Mouse (Mus musculus) v-Abl transformed pro-B cells (cell line): ENCODE results near the gene Tagln2.

Source experiments
- in situ Hi-C, 2 experiments: fragments of 400-800 bp; cut with MboI; formaldehyde crosslinking; loops; one replicate each; pipeline ENCODE4 v1.15.1; 2025; ENCODE audit not compliant: unreplicated experiment in 2 of 2

The Tagln2 gene

DNA sequence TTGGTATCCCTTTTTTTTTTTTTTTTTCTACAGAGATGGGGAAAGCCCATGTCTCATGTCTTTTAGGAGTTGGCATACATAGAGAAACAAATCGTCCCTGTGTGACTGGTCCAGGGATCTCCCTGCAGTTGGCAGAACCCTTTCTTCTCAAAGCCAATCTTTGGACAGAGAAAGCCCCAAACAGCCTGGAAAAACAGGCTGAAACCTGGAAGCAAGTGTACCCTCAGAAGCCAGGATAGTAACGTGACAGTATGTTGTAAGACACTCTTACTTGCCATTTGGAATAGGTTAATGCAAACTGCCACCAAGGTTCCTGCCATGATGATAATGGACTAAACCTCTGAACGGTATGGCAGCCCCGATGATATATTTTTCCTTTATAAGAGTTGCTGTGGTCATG lies 19.5 kb upstream of the Tagln2 start:
- in situ Hi-C loops: loop anchor here (5.0 to 25.0 kb wide), 3 partner anchors 42 to 443 kb away; partner anchors contain the start of genes Cfap45 (in 1 of the 2) and Vangl2 (in 1 of the 2)

- in situ Hi-C loops: loop anchor here (5.0 to 25.0 kb wide), 3 partner anchors 41 to 444 kb away; partner anchors contain the start of genes Cfap45 (in 1 of the 2) and Vangl2 (in 1 of the 2)
These were observed 18.7 kb upstream of the Tagln2 start for GRCm38 (mm10) chr1:172481111-172481510.

- in situ Hi-C loops: loop anchor here (5.0 to 25.0 kb wide), 3 partner anchors 41 to 444 kb away; partner anchors contain the start of genes Cfap45 (in 1 of the 2) and Vangl2 (in 1 of the 2)
These were observed 18.1 kb upstream of the Tagln2 start, which contains the start of gene Igsf9 for GRCm38 (mm10) chr1:172481540-172482280. Igsf9 (plus strand) TSS chr1:172481788.

DNA sequence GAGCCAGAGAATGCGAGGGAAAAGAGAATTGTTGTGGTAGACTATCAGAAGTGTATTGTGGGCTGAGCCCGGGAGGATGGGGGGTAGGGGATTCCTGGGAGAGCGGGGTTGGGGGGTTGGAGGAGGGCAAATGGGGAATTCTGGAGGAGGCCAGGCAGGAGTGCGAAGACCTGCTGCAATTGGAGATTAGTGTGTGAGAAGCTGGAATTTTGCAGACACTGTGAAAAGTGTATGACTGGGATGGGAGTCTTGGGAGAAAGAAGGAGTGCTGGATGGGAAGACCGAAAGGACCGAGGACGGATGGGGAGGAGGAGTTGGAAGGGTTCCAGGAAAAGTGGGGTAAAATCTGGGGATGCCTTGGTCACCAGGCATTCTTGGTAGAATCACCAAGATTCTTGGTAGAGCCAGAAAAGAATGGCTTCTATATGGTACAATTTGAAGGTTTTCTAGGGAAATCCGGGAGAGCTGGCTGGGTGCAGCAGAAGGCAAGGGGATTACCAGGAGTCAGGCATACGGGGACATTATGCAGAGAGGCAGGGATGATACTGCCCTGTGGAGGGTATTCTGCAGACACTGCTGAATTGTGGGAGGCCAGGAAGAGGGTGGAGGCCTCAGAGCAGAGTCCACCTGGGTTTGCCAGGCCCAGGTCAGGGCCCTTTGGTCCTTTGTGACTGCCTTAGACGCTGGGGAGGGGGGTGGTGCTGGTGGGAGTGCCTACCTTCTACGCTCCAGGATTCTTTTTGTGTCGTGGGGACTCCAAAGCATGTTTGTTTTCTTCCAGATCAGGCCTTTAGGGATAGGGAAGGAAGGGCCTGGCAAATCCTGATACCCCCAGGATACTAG lies 17.1 kb upstream of the Tagln2 start:
- in situ Hi-C loops: loop anchor here (5.0 to 25.0 kb wide), 3 partner anchors 40 to 445 kb away; partner anchors contain the start of genes Cfap45 (in 1 of the 2) and Vangl2 (in 1 of the 2)

- in situ Hi-C loops: loop anchor here (5.0 to 25.0 kb wide), 3 partner anchors 39 to 446 kb away; partner anchors contain the start of genes Cfap45 (in 1 of the 2) and Vangl2 (in 1 of the 2)
These were observed 16.5 kb upstream of the Tagln2 start for GRCm38 (mm10) chr1:172483361-172483660.

- in situ Hi-C loops: loop anchor here (5.0 to 25.0 kb wide), 3 partner anchors 38 to 447 kb away; partner anchors contain the start of genes Cfap45 (in 1 of the 2) and Vangl2 (in 1 of the 2)
These were observed 15.6 kb upstream of the Tagln2 start for GRCm38 (mm10) chr1:172484236-172484635.

DNA sequence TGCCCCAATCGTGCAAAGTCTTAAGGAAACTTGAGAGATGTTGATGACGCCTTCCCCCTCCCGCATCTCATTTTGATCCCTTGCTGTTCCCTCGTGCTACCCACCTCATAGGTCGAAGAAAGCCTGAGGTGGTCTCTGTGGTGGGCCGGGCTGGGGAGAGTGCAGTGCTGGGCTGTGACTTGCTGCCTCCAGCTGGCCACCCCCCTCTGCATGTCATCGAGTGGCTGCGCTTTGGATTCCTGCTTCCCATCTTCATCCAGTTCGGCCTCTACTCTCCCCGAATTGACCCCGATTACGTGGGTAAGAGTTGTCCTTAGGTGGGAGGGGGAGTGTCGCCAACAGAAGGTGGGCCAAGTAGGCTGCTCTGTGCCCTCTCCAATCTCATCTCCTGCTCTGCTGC lies 15.2 kb upstream of the Tagln2 start:
- in situ Hi-C loops: loop anchor here (5.0 to 25.0 kb wide), 3 partner anchors 38 to 447 kb away; partner anchors contain the start of genes Cfap45 (in 1 of the 2) and Vangl2 (in 1 of the 2)

GRCm38 (mm10) chr1:172485821-172486220 lies 14.0 kb upstream of the Tagln2 start:
- in situ Hi-C loops: loop anchor here in 1 of 2 experiments (25.0 kb wide), 1 partner anchor 449 kb away; the partner anchor contains the start of gene Vangl2

- in situ Hi-C loops: loop anchor here in 1 of 2 experiments (25.0 kb wide), 1 partner anchor 449 kb away; the partner anchor contains the start of gene Vangl2
These were observed 13.6 kb upstream of the Tagln2 start for GRCm38 (mm10) chr1:172486236-172486635.

GRCm38 (mm10) chr1:172486651-172487050 lies 13.2 kb upstream of the Tagln2 start:
- in situ Hi-C loops: loop anchor here in 1 of 2 experiments (25.0 kb wide), 1 partner anchor 449 kb away; the partner anchor contains the start of gene Vangl2

DNA sequence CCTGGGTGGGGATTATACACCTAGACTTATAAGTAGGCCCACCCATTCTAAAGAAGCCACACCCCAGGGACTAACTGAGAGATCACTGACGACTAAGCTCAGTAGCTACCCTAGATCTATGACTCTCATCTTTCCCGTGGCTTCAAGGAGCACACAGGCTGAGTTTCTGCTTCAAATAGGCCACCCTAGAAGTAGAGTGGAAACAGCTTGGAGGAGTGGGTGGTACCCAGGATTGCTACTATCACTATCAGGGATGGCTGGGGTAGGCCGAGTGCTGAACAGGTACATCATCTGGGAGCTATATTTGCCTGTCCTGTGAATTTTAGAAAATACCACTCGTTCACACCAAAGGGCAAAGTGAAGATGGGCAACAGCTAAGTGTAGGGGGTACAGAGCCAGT lies 12.0 kb upstream of the Tagln2 start:
- in situ Hi-C loops: loop anchor here in 1 of 2 experiments (25.0 kb wide), 1 partner anchor 451 kb away; the partner anchor contains the start of gene Vangl2

GRCm38 (mm10) chr1:172488831-172489230 lies 11.0 kb upstream of the Tagln2 start:
- in situ Hi-C loops: loop anchor here in 1 of 2 experiments (25.0 kb wide), 1 partner anchor 452 kb away; the partner anchor contains the start of gene Vangl2

DNA sequence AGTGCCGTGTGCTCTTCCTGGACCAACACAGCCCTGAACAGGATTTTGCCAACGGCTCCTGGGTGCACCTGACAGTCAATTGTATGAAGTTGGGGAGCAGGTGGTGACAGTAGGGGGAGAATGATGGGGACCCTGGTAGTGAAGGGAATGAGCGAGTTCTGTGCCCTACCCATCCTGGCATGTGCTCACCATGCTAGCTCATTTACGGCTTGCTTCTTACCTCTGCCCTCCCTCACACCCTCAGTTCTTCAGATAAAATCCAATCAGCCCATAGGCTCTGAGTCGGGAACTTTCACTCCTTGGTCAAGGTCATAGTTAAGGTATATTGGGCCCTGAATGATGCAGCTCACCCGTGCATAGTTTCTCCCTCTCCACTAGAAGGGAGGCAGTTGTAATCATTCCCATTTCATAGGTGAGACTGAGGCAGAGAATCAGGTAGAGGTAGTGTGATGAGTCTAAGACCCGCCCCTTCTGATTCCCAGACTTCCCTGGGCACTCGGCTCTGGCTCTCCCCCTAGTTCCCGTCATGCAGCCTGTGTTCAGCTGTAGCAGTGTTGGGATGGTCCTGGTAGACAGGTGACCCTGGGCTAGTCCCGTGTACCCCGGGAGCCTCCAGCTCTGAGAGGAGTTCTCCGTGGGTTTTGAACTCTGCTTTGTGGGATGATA lies 10.1 kb upstream of the Tagln2 start:
- in situ Hi-C loops: loop anchor here (5.0 to 25.0 kb wide), 5 partner anchors 38 to 913 kb away; partner anchors contain the start of genes Dusp23 (in 1 of the 2) and Vangl2 (in 1 of the 2)

GRCm38 (mm10) chr1:172490261-172490661 lies 9.6 kb upstream of the Tagln2 start:
- in situ Hi-C loops: loop anchor here (5.0 to 25.0 kb wide), 5 partner anchors 37 to 912 kb away; partner anchors contain the start of genes Dusp23 (in 1 of the 2) and Vangl2 (in 1 of the 2)

- in situ Hi-C loops: loop anchor here (5.0 to 25.0 kb wide), 5 partner anchors 35 to 910 kb away; partner anchors contain the start of genes Dusp23 (in 1 of the 2) and Vangl2 (in 1 of the 2)
These were observed 7.8 kb upstream of the Tagln2 start for GRCm38 (mm10) chr1:172492047-172492446.

DNA sequence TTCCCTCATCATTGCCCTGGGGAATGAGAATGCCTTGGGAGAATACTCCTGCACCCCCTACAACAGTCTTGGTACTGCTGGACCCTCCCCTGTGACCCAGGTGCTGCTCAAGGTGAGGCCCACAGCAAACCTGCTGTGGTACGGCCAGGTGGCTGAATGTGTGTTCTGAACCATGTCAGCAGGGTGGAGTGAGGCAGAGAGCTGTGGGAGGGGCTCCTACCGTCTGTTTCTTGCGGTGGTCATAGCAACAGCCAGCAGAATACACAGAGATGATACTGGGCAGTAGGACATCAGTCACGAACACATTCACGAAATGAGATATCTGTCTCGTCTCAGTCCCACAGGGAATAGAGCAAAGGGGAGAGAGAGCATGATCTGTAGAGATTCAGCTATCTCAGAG lies 6.3 kb upstream of the Tagln2 start:
- in situ Hi-C loops: loop anchor here (5.0 to 25.0 kb wide), 5 partner anchors 34 to 909 kb away; partner anchors contain the start of genes Dusp23 (in 1 of the 2) and Vangl2 (in 1 of the 2)

- in situ Hi-C loops: loop anchor here in 1 of 2 experiments (25.0 kb wide), 1 partner anchor 459 kb away; the partner anchor contains the start of gene Vangl2
These were observed 3.8 kb upstream of the Tagln2 start for GRCm38 (mm10) chr1:172496030-172496429.

DNA sequence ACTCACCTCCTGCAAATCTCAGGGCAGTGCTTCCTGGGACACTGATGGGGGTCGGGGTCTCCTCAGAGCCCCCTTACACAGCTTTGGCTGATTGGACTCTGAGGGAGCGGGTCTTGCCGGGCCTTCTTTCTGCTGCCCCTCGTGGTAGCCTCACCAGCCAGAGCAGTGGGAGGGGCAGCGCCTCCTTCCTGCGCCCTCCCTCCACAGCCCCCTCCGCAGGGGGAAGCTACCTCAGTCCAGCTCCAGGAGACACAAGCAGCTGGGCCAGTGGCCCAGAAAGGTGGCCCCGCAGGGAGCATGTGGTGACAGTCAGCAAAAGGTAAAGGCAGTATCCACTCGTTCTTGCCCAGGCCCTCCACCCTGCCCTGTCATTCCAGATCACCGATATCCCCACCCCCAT lies 2.4 kb upstream of the Tagln2 start:
- in situ Hi-C loops: loop anchor here in 1 of 2 experiments (25.0 kb wide), 1 partner anchor 460 kb away; the partner anchor contains the start of gene Vangl2
